Mouse (Mus musculus) kidney, adult 18-20 months (tissue): ENCODE data around the gene Dgcr6.
A peak's percentile ranks its signal among the peaks of the same experiment; 100 is the strongest.

Source experiments
- DNase-seq: peaks from one replicate; pipeline ENCODE4 v3.0.0; 2021

Dgcr6 gene

GRCm38 (mm10) chr16:18072089-18072488 lies 19.4 kb downstream of the Dgcr6 start:
- DNase-seq: peak; percentile 17

GRCm38 (mm10) chr16:18073259-18073962 lies 20.8 kb downstream of the Dgcr6 start:
- DNase-seq: peak; percentile 23

GRCm38 (mm10) chr16:18074611-18075010 lies 22.0 kb downstream of the Dgcr6 start:
- peak; percentile 57 for DNase-seq

- DNase-seq: no peak
These were observed 22.5 kb downstream of the Dgcr6 start for GRCm38 (mm10) chr16:18075201-18075600.

DNA sequence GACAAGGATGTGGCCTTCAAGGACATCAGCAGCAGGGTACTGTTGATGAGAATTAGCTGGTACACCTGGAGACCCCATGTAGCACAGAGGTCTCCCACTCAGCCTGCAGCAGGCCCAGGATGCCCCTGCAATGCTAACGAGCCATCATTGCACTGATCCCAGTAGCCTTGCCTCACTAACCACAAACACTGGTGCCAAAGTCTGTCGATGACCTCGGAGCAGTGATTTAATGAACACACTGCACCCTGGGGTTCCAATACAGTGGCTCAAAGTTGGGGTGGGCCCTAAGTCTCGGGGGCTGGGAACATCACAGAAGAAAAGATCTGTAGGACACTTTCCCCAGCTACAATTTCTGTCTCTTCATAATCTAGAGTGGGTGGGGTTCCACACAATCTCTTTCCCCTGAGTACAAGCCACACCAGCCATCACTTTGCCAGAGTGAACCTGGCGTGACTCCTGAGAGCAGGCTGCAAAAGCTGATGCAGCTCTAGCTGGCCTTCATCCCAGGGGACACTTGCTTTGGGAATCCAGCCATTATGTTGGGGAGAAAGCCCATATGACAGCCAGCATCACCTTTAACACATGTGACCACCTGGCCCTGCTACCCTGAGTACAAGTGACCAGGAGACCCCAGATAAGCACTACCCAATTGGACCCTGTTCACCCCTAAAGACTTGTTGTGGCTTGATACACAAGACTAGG lies 25.8 kb downstream of the Dgcr6 start:
- DNase-seq: no peak

- DNase-seq: no peak
These were observed 26.6 kb downstream of the Dgcr6 start for GRCm38 (mm10) chr16:18079300-18079699.

GRCm38 (mm10) chr16:18080171-18080570 lies 27.5 kb downstream of the Dgcr6 start:
- no peak for DNase-seq

GRCm38 (mm10) chr16:18081149-18081827 lies 28.6 kb downstream of the Dgcr6 start:
- peak; percentile 80 for DNase-seq

GRCm38 (mm10) chr16:18082291-18082690 lies 29.6 kb downstream of the Dgcr6 start:
- DNase-seq: no peak

- DNase-seq: peak; percentile 93
These were observed 30.7 kb downstream of the Dgcr6 start for GRCm38 (mm10) chr16:18083231-18083951.

DNA sequence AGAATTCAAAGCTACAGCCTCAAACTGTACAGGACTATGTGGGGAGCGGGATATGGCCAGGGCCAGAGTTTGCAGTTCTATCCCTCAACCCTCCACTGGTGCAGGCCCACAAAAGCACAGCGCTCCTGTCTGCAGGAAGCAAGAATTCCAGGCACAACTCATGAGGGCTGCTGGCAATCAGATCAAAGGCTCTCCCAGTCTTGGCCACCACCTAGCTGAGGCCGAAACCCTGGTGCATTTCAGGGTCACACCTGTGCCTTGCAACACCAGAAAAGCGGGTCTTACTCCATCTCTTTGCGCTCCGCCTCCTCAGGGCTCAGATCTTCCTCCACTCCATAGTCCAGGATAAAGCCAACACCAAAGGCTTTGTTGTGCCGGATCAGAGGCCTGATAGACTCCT lies 31.6 kb downstream of the Dgcr6 start:
- DNase-seq: peak; percentile 62

- peak; percentile 69 for DNase-seq
These were observed 34.4 kb downstream of the Dgcr6 start for GRCm38 (mm10) chr16:18087101-18087500.

- no peak for DNase-seq
These were observed 43.7 kb downstream of the Dgcr6 start for GRCm38 (mm10) chr16:18096348-18096747.

DNA sequence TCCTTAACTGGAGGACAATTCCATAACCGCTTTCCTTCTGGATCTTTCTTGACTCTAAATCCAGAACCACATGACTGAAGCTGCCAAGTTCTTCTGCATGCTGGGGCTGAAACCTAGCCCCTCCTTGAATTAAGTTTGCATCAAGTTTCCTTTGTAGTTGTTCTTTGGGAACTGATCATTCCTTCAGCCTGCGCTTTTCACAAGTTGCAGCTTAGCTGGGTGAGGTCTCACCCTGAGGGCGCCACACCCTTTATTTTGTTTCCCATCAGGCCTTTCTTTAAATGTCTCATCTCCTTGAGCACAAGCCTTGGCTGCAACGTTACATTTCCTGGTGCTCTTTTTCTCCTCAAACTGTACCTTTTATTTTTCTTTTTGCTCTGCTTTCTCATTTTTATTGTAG lies 50.2 kb downstream of the Dgcr6 start:
- no peak for DNase-seq

GRCm38 (mm10) chr16:18103366-18103765 lies 50.7 kb downstream of the Dgcr6 start:
- DNase-seq: no peak

- no peak for DNase-seq
These were observed 51.1 kb downstream of the Dgcr6 start for GRCm38 (mm10) chr16:18103808-18104207.

DNA sequence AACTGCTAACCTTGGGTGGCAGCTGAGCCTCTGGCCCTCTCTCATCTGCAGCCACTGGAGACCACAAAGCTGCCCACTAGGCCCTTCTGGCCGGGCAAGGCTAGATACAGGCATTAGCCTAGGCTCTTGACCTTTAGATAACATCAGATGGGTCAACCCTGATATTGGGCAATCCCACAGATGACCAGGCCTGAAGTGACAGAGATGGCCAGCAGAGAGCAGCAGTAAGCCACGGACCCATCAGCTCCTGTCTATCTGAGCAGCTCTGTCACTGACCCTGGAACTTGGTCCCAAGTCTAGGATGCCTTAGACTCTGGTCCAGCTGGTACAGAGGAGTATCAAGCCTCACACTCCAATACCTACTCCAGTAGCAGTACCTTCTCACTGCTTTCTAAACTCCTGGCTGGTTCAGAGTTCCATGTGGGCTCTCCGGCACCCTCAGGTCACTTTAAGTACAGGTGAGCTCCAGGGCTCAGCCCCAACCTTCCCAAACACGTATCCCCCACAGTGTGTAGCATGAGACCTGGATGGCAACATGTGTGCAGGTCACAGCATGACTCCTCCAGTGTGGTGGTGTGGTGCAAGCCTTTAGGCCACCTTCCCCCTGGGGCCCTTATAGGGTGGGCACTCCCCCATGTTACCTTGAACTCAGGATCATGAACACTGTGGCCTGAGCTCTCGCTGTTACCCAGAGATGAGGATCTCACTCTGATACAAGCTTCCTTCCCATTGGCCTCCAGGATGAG lies 55.7 kb downstream of the Dgcr6 start:
- DNase-seq: peak; percentile 86

- no peak for DNase-seq
These were observed 58.4 kb downstream of the Dgcr6 start for GRCm38 (mm10) chr16:18111042-18111441.

- no peak for DNase-seq
These were observed 63.8 kb downstream of the Dgcr6 start for GRCm38 (mm10) chr16:18116467-18116866.

DNA sequence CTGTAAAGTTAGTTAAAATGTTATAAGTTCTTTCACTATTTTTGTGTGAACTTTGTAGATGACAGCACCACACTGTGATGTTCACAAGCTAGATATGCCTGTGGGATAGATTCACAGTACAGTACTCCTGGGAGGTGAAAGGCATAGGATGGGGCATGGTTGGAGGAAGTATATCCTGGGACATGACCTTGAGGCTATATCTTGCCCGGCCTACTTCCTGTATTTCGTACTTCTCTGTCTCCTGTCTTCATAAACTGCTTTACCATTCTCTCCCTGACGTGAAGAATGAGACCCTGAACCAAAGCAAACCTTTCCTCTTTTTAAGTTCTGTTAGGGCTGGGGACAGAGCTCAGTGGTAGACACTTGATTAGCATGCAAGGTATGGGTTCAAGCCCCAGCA lies 65.6 kb downstream of the Dgcr6 start:
- no peak for DNase-seq

DNA sequence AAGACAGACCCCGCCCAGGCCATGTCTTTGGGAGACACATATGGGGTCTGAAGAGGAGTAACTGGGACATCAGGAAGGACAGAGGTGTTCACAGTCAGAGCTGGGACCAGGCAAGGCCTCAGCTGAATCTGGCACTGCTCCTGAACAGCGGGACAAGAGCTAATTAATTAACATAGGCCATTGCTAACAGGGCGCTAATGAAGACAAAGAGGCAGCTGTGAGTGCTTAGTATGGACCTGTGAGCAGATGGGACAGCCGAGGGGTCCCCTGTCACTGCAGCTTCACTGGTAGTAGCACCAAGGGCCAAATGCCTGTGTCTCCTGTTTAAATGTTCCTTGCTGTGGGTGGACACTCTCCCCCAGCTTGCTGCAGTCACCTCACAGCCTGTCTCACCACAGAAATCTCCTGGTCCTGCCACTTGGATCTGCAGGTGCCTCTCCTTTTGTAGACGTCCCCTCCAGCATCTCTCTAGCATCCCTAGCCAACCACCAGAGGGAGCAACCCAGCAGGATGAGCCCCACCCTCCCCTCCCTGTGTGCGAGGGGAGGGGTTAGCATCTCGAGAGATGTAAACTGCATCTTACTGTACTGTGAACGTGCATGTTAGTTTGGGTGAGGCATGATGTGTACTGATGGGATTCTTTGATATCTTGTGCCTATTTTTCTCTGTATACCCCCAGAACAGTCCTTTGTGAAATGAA lies 66.5 kb downstream of the Dgcr6 start:
- no peak for DNase-seq
